Mouse (Mus musculus) G1E (cell line): ENCODE measurements around the gene Ints11. TPM values are rescaled to one million over a fixed set of nuclear protein-coding genes. Genes with fewer than 3 reads are reported as not detected.

Experiments
- ATAC-seq: 2 replicates; pipeline ENCODE4 v1.8.0; 2016; ENCODE audit warnings: mild to moderate bottlenecking; ENCODE audit not compliant: insufficient number of reproducible peaks, poor library complexity, low FRiP score, severe bottlenecking; ENCODE audit errors: extremely low read depth
- DNase-seq: peaks from one replicate; pipeline ENCODE4 v3.0.0; 2012; ENCODE audit warnings: low spot score
- H3K27me3 ChIP-seq: 2 replicates; pipeline ENCODE4 v1.6.1; 2012; ENCODE audit warnings: mild to moderate bottlenecking, low read length, inconsistent platforms; ENCODE audit not compliant: insufficient read depth
- H3K36me3 ChIP-seq: replicated peaks from 2 replicates; pipeline ENCODE3; 2012; ENCODE audit warnings: mild to moderate bottlenecking, inconsistent platforms
- H3K4me1 ChIP-seq: 2 replicates; pipeline ENCODE4 v1.6.1; 2012; ENCODE audit warnings: low read depth, low read length, inconsistent platforms, mixed read lengths; ENCODE audit not compliant: insufficient read depth
- H3K4me3 ChIP-seq: 2 replicates; pipeline ENCODE4 v1.5.1; 2012; ENCODE audit warnings: low read depth, mild to moderate bottlenecking, inconsistent platforms, low read length, moderate library complexity, mixed read lengths
- H3K9me3 ChIP-seq: replicated peaks from 2 replicates; pipeline ENCODE4 v1.6.1; 2012; ENCODE audit warnings: inconsistent platforms
- CTCF ChIP-seq: IDR thresholded peaks from 2 replicates; pipeline ENCODE4 v1.5.1; 2012; ENCODE audit warnings: low read depth, low read length, inconsistent platforms, mixed read lengths
- GATA1 ChIP-seq: IDR thresholded peaks from 2 replicates; pipeline ENCODE4 v1.6.1; 2012; ENCODE audit warnings: borderline replicate concordance, low read length, inconsistent platforms, mixed read lengths
- GATA2 ChIP-seq: IDR thresholded peaks from 2 replicates; pipeline ENCODE4 v1.6.1; 2012; ENCODE audit warnings: low read depth, low read length, inconsistent platforms, borderline replicate concordance
- POLR2AphosphoS5 ChIP-seq: IDR thresholded peaks from 2 replicates; pipeline ENCODE4 v1.6.1; 2012; ENCODE audit warnings: low read depth, low read length, inconsistent platforms; ENCODE audit not compliant: insufficient replicate concordance
- TAL1 ChIP-seq: conservative IDR thresholded peaks from 2 replicates; pipeline ENCODE4 v1.6.1; 2012; ENCODE audit warnings: low read depth, low read length, inconsistent platforms, mixed read lengths
- polyA plus RNA-seq: library from polyadenylated mRNA; stranded (reverse); fragments of >175 nt; gene quantifications from 2 replicates; pipeline ENCODE4 v1.2.3, GENCODE M21; 2012
- total RNA-seq, 2 experiments: library from RNA; stranded (forward) in 1 of 2; stranded (reverse) in 1 of 2; fragments of 200-1000 nt in 1 of 2; fragments of >200 nt in 1 of 2; fragmentation: Nextera tagmentation in 1 of 2; gene quantifications; 2 replicates each; pipeline ENCODE4 v1.2.3; 2014 to 2017

The Ints11 gene
- total and polyA plus RNA-seq, 3 experiments = 21.7 to 43.5 (median 35.6) TPM

DNA sequence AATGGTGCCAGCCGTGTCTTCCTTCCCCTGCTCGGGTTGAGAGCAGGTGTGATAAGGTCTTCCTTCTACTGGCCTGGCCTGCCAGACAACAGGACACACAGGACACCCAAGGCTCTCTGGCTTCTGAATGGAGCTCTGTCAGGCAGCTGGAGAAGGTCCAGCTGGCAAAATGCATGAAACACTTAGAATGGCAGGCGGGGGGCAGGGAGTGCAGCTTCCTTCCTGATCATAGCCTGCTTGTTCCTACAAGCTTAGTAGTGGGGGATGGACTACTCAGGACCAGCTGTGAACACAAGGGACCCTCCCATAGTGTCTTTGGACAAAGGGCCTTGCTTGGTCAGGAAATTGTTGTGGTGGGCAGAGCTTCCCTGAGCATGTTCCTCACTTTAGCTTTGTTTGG, 31.9 kb downstream of the Ints11 start:
- no peaks in the 10 kb centered on the region for H3K9me3 ChIP-seq
- 0 out of 2 replicates have a peak, but pooled peaks cover 4% of the 10 kb centered on the region for H3K4me1 ChIP-seq
- peaks cover 93% of the 10 kb centered on the region for H3K36me3 ChIP-seq
- DNase-seq (no peak), ATAC-seq (no peak)
- H3K27me3 ChIP-seq = no peaks in the 10 kb centered on the region
- no peak overlapping the region for H3K4me3 ChIP-seq
- TF ChIP-seq GATA2 = no peak

- TF ChIP-seq GATA1 (no peak), TAL1 (no peak), CTCF (no peak), POLR2AphosphoS5 (no peak), GATA2 (no peak)
- Histone ChIP-seq H3K27me3 (no peaks in the 10 kb centered on the region), H3K4me1 (0 out of 2 replicates have a peak, but pooled peaks cover 4% of the 10 kb centered on the region), H3K9me3 (no peaks in the 10 kb centered on the region), H3K4me3 (no peak overlapping the region), H3K36me3 (peaks cover 99% of the 10 kb centered on the region)
- ATAC-seq (no peak), DNase-seq (no peak)
Measured at GRCm38 (mm10) chr4:155903246-155903645, 33.9 kb downstream of the Ints11 start.

GRCm38 (mm10) chr4:155904318-155905102, 35.2 kb downstream of the Ints11 start:
- no peak for DNase-seq

GRCm38 (mm10) chr4:155905634-155906033, 36.3 kb downstream of the Ints11 start:
- no peaks in the 10 kb centered on the region for H3K9me3 ChIP-seq
- DNase-seq = no peak
- ATAC-seq = no peak
- H3K4me3 ChIP-seq = no peak overlapping the region
- no peak for TF ChIP-seq CTCF
- TF ChIP-seq TAL1 = no peak
- no peak for TF ChIP-seq GATA1
- TF ChIP-seq POLR2AphosphoS5 = no peak
- no peak for TF ChIP-seq GATA2
- 0 out of 2 replicates have a peak, but pooled peaks cover 4% of the 10 kb centered on the region for H3K4me1 ChIP-seq
- peaks cover 81% of the 10 kb centered on the region for H3K36me3 ChIP-seq
- H3K27me3 ChIP-seq = peaks cover 8% of the 10 kb centered on the region

More at GRCm38 (mm10) chr4:155904318-155905102, 35.2 kb downstream of the Ints11 start:
- no peak for TF ChIP-seq POLR2AphosphoS5
- TF ChIP-seq CTCF = peak; percentile 17; the same call in 1 of the 2 replicates
- peaks cover 92% of the 10 kb centered on the region for H3K36me3 ChIP-seq
- H3K27me3 ChIP-seq = peaks cover 4% of the 10 kb centered on the region; the same call in 1 of the 2 replicates
- H3K4me1 ChIP-seq = 0 out of 2 replicates have a peak, but pooled peaks cover 4% of the 10 kb centered on the region
- ATAC-seq = peak; percentile 38; the same call in 1 of the 2 replicates
- H3K4me3 ChIP-seq = no peak overlapping the region
- H3K9me3 ChIP-seq = no peaks in the 10 kb centered on the region

- Histone ChIP-seq H3K27me3 (peaks cover 11% of the 10 kb centered on the region), H3K4me1 (0 out of 2 replicates have a peak, but pooled peaks cover 4% of the 10 kb centered on the region), H3K4me3 (no peak overlapping the region), H3K36me3 (peaks cover 76% of the 10 kb centered on the region), H3K9me3 (no peaks in the 10 kb centered on the region)
- DNase-seq (no peak), ATAC-seq (no peak)
- TF ChIP-seq TAL1 (no peak), CTCF (no peak), GATA2 (no peak), POLR2AphosphoS5 (no peak), GATA1 (no peak)
Measured at GRCm38 (mm10) chr4:155906125-155906524, 36.8 kb downstream of the Ints11 start.

GRCm38 (mm10) chr4:155907003-155907402, 37.7 kb downstream of the Ints11 start:
- H3K27me3 ChIP-seq = peaks cover 11% of the 10 kb centered on the region
- 0 out of 2 replicates have a peak, but pooled peaks cover 4% of the 10 kb centered on the region for H3K4me1 ChIP-seq
- no peak for ATAC-seq
- H3K9me3 ChIP-seq = no peaks in the 10 kb centered on the region
- peaks cover 67% of the 10 kb centered on the region for H3K36me3 ChIP-seq
- no peak overlapping the region for H3K4me3 ChIP-seq
- no peak for DNase-seq
- TF ChIP-seq GATA2 = no peak
- TF ChIP-seq GATA1 = no peak
- no peak for TF ChIP-seq TAL1
- no peak for TF ChIP-seq CTCF
- no peak for TF ChIP-seq POLR2AphosphoS5
